Mouse (Mus musculus) cerebellum, postnatal 10 days (tissue): ENCODE measurements around the gene Dusp6.

Experiments used
- DNase-seq, 2 experiments: peaks; one replicate each; pipeline ENCODE4 v3.0.0; 2021; ENCODE audit warnings: mixed read lengths in 2 of 2

Gene Dusp6

GRCm38 (mm10) chr10:99274640-99275039 lies 11.6 kb downstream of the Dusp6 start:
- no peak for DNase-seq

- DNase-seq, result no peak
Observed at GRCm38 (mm10) chr10:99279067-99279880, 16.2 kb downstream of the Dusp6 start.

- DNase-seq, result no peak
Observed at GRCm38 (mm10) chr10:99283981-99284385, 21.0 kb downstream of the Dusp6 start.

- DNase-seq, result no peak
Observed at GRCm38 (mm10) chr10:99284918-99285317, 21.9 kb downstream of the Dusp6 start.

GRCm38 (mm10) chr10:99285759-99286158 lies 22.7 kb downstream of the Dusp6 start:
- no peak for DNase-seq

GRCm38 (mm10) chr10:99286213-99286612 lies 23.2 kb downstream of the Dusp6 start:
- no peak for DNase-seq

- peak; percentile 52 to 64 for DNase-seq
Observed at GRCm38 (mm10) chr10:99286787-99287186, 23.8 kb downstream of the Dusp6 start.

- DNase-seq, result no peak
Observed at GRCm38 (mm10) chr10:99287206-99287605, 24.2 kb downstream of the Dusp6 start.

- no peak for DNase-seq
Observed at GRCm38 (mm10) chr10:99289176-99289575, 26.1 kb downstream of the Dusp6 start.

GRCm38 (mm10) chr10:99293111-99293640 lies 30.1 kb downstream of the Dusp6 start:
- DNase-seq, result no peak

- DNase-seq, result no peak
Observed at GRCm38 (mm10) chr10:99297721-99298120, 34.7 kb downstream of the Dusp6 start.

- no peak for DNase-seq
Observed at GRCm38 (mm10) chr10:99298328-99299295, 35.6 kb downstream of the Dusp6 start.

- DNase-seq, result no peak
Observed at GRCm38 (mm10) chr10:99299303-99299702, 36.3 kb downstream of the Dusp6 start.

GRCm38 (mm10) chr10:99302051-99302450 lies 39.0 kb downstream of the Dusp6 start:
- no peak for DNase-seq

GRCm38 (mm10) chr10:99308837-99309236 lies 45.8 kb downstream of the Dusp6 start:
- DNase-seq, result no peak

- no peak for DNase-seq
Observed at GRCm38 (mm10) chr10:99309617-99310016, 46.6 kb downstream of the Dusp6 start.

GRCm38 (mm10) chr10:99310204-99310603 lies 47.2 kb downstream of the Dusp6 start:
- no peak for DNase-seq

- no peak for DNase-seq
Observed at GRCm38 (mm10) chr10:99311956-99312355, 48.9 kb downstream of the Dusp6 start.

- DNase-seq, result no peak
Observed at GRCm38 (mm10) chr10:99314366-99314765, 51.3 kb downstream of the Dusp6 start.

- no peak for DNase-seq
Observed at GRCm38 (mm10) chr10:99317057-99317456, 54.0 kb downstream of the Dusp6 start.
